In the genomic region with DNA sequence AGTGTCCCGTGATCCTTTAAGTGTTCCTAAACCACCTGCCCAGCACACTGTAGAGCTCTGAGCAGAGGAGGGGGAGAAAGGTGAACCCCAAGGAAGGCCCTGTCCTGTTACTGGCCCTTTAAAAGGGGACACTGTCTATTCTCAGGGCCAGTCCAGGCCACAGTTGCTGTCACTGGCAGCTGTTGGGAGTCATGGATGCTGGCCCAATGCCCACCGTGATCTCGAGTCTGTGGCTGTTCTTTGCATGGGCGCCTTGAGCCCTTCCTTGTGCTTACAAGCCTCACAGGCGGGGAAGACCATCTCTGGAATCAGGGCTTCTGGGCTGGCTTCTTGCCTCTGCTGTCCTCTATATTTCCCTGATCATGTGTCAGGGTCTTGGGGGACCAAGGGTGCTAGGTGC, we compare ENCODE assay signal across 10 mouse cellular contexts. TPM values are rescaled to one million over a fixed set of nuclear protein-coding genes. Genes with fewer than 3 reads are reported as not detected.
DNase-seq lines count a peak whose midpoint lies in the region; ATAC-seq and TF ChIP-seq lines count a peak whose summit lies in the region.
"Had no signal": no experiment of that assay in that cellular context is flagged by ENCODE, and none has a peak within 500 bp of the region (broad histone marks: within the 10 kb centered on the region; RNA-seq: fewer than 3 reads in every experiment).

No protein-coding gene starts in this region.

- H3K27me3 ChIP-seq in kidney, postnatal 0 days (ENCODE audit: insufficient read depth, low read length) = 0 out of 2 replicates have a peak, but pooled peaks cover 3% of the 10 kb centered on the region
- H3K27me3 ChIP-seq in heart, postnatal 0 days (ENCODE audit: control insufficient read depth, insufficient read depth, low read length) = 0 out of 2 replicates have a peak, but pooled peaks cover 4% of the 10 kb centered on the region
- H3K27me3 ChIP-seq in neural tube, embryonic 15.5 days (replicated peaks) = peaks cover 26% of the 10 kb centered on the region

- ATAC-seq in kidney, postnatal 0 days (replicated peaks; ENCODE audit: low FRiP score, low read depth) = no peak
- ATAC-seq in heart, postnatal 0 days (ENCODE audit: insufficient read depth, low read depth) = no peak
- ATAC-seq in neural tube, embryonic 15.5 days (ENCODE audit: low FRiP score) = no peak

- H3K4me3 ChIP-seq in kidney, postnatal 0 days (replicated peaks; ENCODE audit: low read depth, low read length) = no peak overlapping the region
- H3K4me3 ChIP-seq in heart, postnatal 0 days (ENCODE audit: low read depth, low read length) = no peak overlapping the region
- no peak overlapping the region for H3K4me3 ChIP-seq in neural tube, embryonic 15.5 days (replicated peaks)
- H3K4me3 ChIP-seq: liver, embryonic 15.5 days; neural tube, embryonic 13.5 days had no signal

- no peaks in the 10 kb centered on the region for H3K9me3 ChIP-seq in kidney, postnatal 0 days (replicated peaks; ENCODE audit: low read length)
- H3K9me3 ChIP-seq in heart, postnatal 0 days (replicated peaks; ENCODE audit: control insufficient read depth, low read length) = no peaks in the 10 kb centered on the region
- no peaks in the 10 kb centered on the region for H3K9me3 ChIP-seq in neural tube, embryonic 15.5 days (replicated peaks)
- H3K9me3 ChIP-seq: liver, embryonic 15.5 days; neural tube, embryonic 13.5 days had no signal

- no peak for TF ChIP-seq EP300 in heart, postnatal 0 days (IDR thresholded peaks at IDR 0.05; ENCODE audit: low read depth)

- H3K4me1 ChIP-seq in kidney, postnatal 0 days (replicated peaks; ENCODE audit: insufficient read depth, low read length) = no peaks in the 10 kb centered on the region
- H3K4me1 ChIP-seq in heart, postnatal 0 days (ENCODE audit: control insufficient read depth, insufficient read depth) = peaks cover 29% of the 10 kb centered on the region
- H3K4me1 ChIP-seq in neural tube, embryonic 15.5 days = peaks cover 16% of the 10 kb centered on the region

- TF ChIP-seq CTCF in kidney, postnatal 0 days (IDR thresholded peaks at IDR 0.05; ENCODE audit: low read depth) = no peak
- TF ChIP-seq CTCF in heart, postnatal 0 days (IDR thresholded peaks at IDR 0.05; ENCODE audit: low read depth) = no peak

- H3K27ac ChIP-seq in kidney, postnatal 0 days = no peak overlapping the region
- peak overlapping the region; percentile 56 for H3K27ac ChIP-seq in heart, postnatal 0 days (ENCODE audit: low read depth)
- H3K27ac ChIP-seq in neural tube, embryonic 15.5 days (replicated peaks) = no peak overlapping the region
- H3K27ac ChIP-seq: liver, embryonic 15.5 days; neural tube, embryonic 13.5 days had no signal

- peak; percentile 55 for DNase-seq in kidney, postnatal 0 days (ENCODE audit: low spot score)
- no peak for DNase-seq in kidney, adult 8-10 months
- DNase-seq in MN1 (ENCODE audit: low spot score) = peak; percentile 65
- DNase-seq in adrenal gland, postnatal 14 days = peak; percentile 82
- DNase-seq in heart, postnatal 0 days (ENCODE audit: low spot score) = peak; percentile 73
- DNase-seq in urinary bladder, postnatal 14 days (ENCODE audit: low spot score) = no peak
- no peak for DNase-seq in yolk sac, embryonic 10.5 days (ENCODE audit: low spot score)

- no peak overlapping the region for H3K9ac ChIP-seq in kidney, postnatal 0 days (ENCODE audit: low read depth, low read length)
- H3K9ac ChIP-seq in heart, postnatal 0 days (replicated peaks; ENCODE audit: low read depth, low read length) = no peak overlapping the region
- H3K9ac ChIP-seq in neural tube, embryonic 15.5 days (replicated peaks) = no peak overlapping the region
- H3K9ac ChIP-seq: liver, embryonic 15.5 days; neural tube, embryonic 13.5 days had no signal

- no peaks in the 10 kb centered on the region for H3K36me3 ChIP-seq in kidney, postnatal 0 days (ENCODE audit: insufficient read depth, low read length)
- no peaks in the 10 kb centered on the region for H3K36me3 ChIP-seq in heart, postnatal 0 days (replicated peaks; ENCODE audit: control insufficient read depth, insufficient read depth, low read length)
- H3K36me3 ChIP-seq in neural tube, embryonic 15.5 days = no peaks in the 10 kb centered on the region
- H3K36me3 ChIP-seq: liver, embryonic 15.5 days; neural tube, embryonic 13.5 days had no signal

- WGBS in kidney, postnatal 0 days = 39% methylated on average over 5 of the region's 5 CpGs
- 30% methylated on average over 5 of the region's 5 CpGs for WGBS in heart, postnatal 0 days
- WGBS in neural tube, embryonic 15.5 days = 68% methylated on average over 5 of the region's 5 CpGs

- no peak overlapping the region for H3K4me2 ChIP-seq in kidney, postnatal 0 days (ENCODE audit: low read length)
- no peak overlapping the region for H3K4me2 ChIP-seq in heart, postnatal 0 days (ENCODE audit: low read depth, low read length)
- no peak overlapping the region for H3K4me2 ChIP-seq in neural tube, embryonic 15.5 days
- H3K4me2 ChIP-seq: liver, embryonic 15.5 days; neural tube, embryonic 13.5 days had no signal

RNA-seq across cellular contexts. Expression of a gene that starts 4.7 kb away (rescaled TPM):
- 3.2 and 3.9 TPM in 2 replicates for polyA plus RNA-seq in kidney, postnatal 0 days (2015; fragmentation: Nextera tagmentation; extraction: Ambion mirVana)
- 3.0 and 4.0 TPM in 2 replicates for total RNA-seq in adrenal gland, postnatal 14 days (2021)
- total RNA-seq in heart, postnatal 0 days (2014; rRNA removed; ENCODE audit: low replicate concordance) = 10.9 and 22.1 TPM in 2 replicates
- polyA plus RNA-seq in heart, postnatal 0 days (2015; fragmentation: Nextera tagmentation; extraction: Ambion mirVana) = 8.3 and 8.8 TPM in 2 replicates
- polyA plus RNA-seq in neural tube, embryonic 15.5 days (2015; fragmentation: Nextera tagmentation; extraction: Ambion mirVana) = 29.5 and 31.8 TPM in 2 replicates

RNA-seq across cellular contexts. Expression of a gene that starts 22.6 kb away (rescaled TPM):
- 19.0 and 21.4 TPM in 2 replicates for polyA plus RNA-seq in kidney, postnatal 0 days (2015; fragmentation: Nextera tagmentation; extraction: Ambion mirVana)
- 14.9 and 15.0 TPM in 2 replicates for total RNA-seq in adrenal gland, postnatal 14 days (2021)
- 11.4 and 15.2 TPM in 2 replicates for total RNA-seq in heart, postnatal 0 days (2014; rRNA removed; ENCODE audit: low replicate concordance)
- polyA plus RNA-seq in heart, postnatal 0 days (2015; fragmentation: Nextera tagmentation; extraction: Ambion mirVana) = 6.8 and 9.4 TPM in 2 replicates
- polyA plus RNA-seq in neural tube, embryonic 15.5 days (2015; fragmentation: Nextera tagmentation; extraction: Ambion mirVana) = 3.6 and 4.1 TPM in 2 replicates

Comparison
In these comparisons a context has a peak if more than half of its experiments do, and no peak if none do; other contexts are left out.
1. DNase-seq: peak in kidney, postnatal 0 days (single experiment), MN1 (single experiment), adrenal gland, postnatal 14 days (single experiment) and heart, postnatal 0 days (single experiment); none in kidney, adult 8-10 months (0 of 2), urinary bladder, postnatal 14 days (single experiment) and yolk sac, embryonic 10.5 days (single experiment).